Mouse (Mus musculus) heart, postnatal 0 days (tissue): ENCODE measurements around the gene Ogdh. TPM values are rescaled to one million over a fixed set of nuclear protein-coding genes. Genes with fewer than 3 reads are reported as not detected.

ENCODE experiments used
- ATAC-seq: fragments of 200-750 bp; cut with Nextera tagmentation; 2 replicates; pipeline ENCODE4 v1.8.0; 2017; ENCODE audit warnings: low read depth, moderate number of reproducible peaks, moderate library complexity; ENCODE audit not compliant: insufficient read depth
- DNase-seq: peaks from one replicate; pipeline ENCODE4 v3.0.0-alpha.2; 2016; ENCODE audit warnings: low spot score
- H3K27ac ChIP-seq: fragments of 300-500 bp; sonication (generic); 2 replicates; pipeline ENCODE4 v1.5.1; 2014; ENCODE audit warnings: low read depth, mild to moderate bottlenecking
- H3K27me3 ChIP-seq: fragments of 300-500 bp; sonication (generic); 2 replicates; pipeline ENCODE4 v1.6.1; 2014; ENCODE audit warnings: low read length, mixed read lengths; ENCODE audit not compliant: control insufficient read depth, insufficient read depth
- H3K36me3 ChIP-seq: fragments of 300-500 bp; sonication (generic); replicated peaks from 2 replicates; pipeline ENCODE4 v1.6.1; 2014; ENCODE audit warnings: low read length, mixed read lengths; ENCODE audit not compliant: control insufficient read depth, insufficient read depth
- H3K4me1 ChIP-seq: fragments of 300-500 bp; sonication (generic); 2 replicates; pipeline ENCODE4 v1.6.1; 2014; ENCODE audit warnings: antibody characterized with exemption; ENCODE audit not compliant: control insufficient read depth, insufficient read depth
- H3K4me2 ChIP-seq: fragments of 300-500 bp; sonication (generic); 2 replicates; pipeline ENCODE4 v1.6.1; 2014; ENCODE audit warnings: low read depth, mild to moderate bottlenecking, low read length, moderate library complexity
- H3K4me3 ChIP-seq: fragments of 300-500 bp; sonication (generic); 2 replicates; pipeline ENCODE4 v1.5.1; 2014; ENCODE audit warnings: low read depth, low read length
- H3K9ac ChIP-seq: fragments of 300-500 bp; sonication (generic); replicated peaks from 2 replicates; pipeline ENCODE4 v1.6.1; 2014; ENCODE audit warnings: low read depth, low read length, mixed read lengths
- H3K9me3 ChIP-seq: fragments of 300-500 bp; sonication (generic); replicated peaks from 2 replicates; pipeline ENCODE4 v1.6.1; 2016; ENCODE audit warnings: low read length; ENCODE audit not compliant: control insufficient read depth
- CTCF ChIP-seq: IDR thresholded peaks from 2 replicates; pipeline ENCODE4 v1.5.1; 2016; ENCODE audit warnings: antibody characterized with exemption, control low read depth, low read depth
- EP300 ChIP-seq: IDR thresholded peaks from 2 replicates; pipeline ENCODE4 v1.6.1; 2016; ENCODE audit warnings: antibody characterized with exemption, low read depth
- WGBS: fragments of 180-500 bp; shearing (Covaris S2); extraction: QIAGEN DNeasy Blood & Tissue Kit; methylation state at CpG from one replicate; pipeline ENCODE4 v1.1.7; 2014; 5-methylcytosine and 5-hydroxymethylcytosine counted together
- polyA plus RNA-seq: library from polyadenylated mRNA; unstranded; fragments of >200 nt; fragmentation: Nextera tagmentation; extraction: Ambion mirVana; gene quantifications from 2 replicates; pipeline ENCODE4 v1.2.1, GENCODE M21; 2015
- total RNA-seq: library from RNA; depleted of rRNA; stranded (reverse); fragments of >200 nt; gene quantifications from 2 replicates; pipeline ENCODE4 v1.2.3, GENCODE M21; 2014; ENCODE audit warnings: low replicate concordance

Ogdh gene
- total and polyA plus RNA-seq, 2 experiments from 2014 or later: 338 to 412 TPM

DNA sequence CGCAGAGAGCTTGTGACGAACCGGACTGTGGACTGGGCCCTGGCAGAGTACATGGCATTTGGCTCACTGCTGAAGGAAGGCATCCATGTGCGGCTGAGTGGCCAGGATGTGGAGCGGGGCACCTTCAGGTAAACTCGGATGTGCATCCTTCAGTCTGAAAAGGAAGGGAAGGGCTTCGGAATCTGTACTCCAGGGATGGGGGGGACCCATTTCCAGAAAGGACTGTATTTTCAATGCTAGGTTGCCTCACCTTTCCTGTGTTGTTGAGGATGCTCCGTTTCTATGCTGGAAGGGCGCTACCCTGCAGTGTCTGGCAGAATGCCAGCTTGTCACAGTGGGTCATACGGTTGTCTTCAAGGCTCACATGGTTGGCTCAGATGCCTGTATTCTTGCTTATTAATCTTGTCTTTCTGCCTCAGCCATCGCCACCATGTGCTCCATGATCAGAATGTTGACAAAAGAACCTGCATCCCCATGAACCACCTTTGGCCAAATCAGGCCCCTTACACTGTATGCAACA is 57.3 kb downstream of the Ogdh start:
- no peak overlapping the region for H3K9ac ChIP-seq
- H3K9me3 ChIP-seq: no peaks in the 10 kb centered on the region
- no peak overlapping the region for H3K27ac ChIP-seq
- ATAC-seq: no peak
- DNase-seq: no peak
- no peak overlapping the region for H3K4me3 ChIP-seq
- H3K4me2 ChIP-seq: no peak overlapping the region
- TF ChIP-seq EP300 (no peak), CTCF (no peak)
- peaks cover 95% of the 10 kb centered on the region for H3K36me3 ChIP-seq
- 80% methylated on average over 11 of the region's 11 CpGs for WGBS
- H3K4me1 ChIP-seq: no peaks in the 10 kb centered on the region
- no peaks in the 10 kb centered on the region for H3K27me3 ChIP-seq

DNA sequence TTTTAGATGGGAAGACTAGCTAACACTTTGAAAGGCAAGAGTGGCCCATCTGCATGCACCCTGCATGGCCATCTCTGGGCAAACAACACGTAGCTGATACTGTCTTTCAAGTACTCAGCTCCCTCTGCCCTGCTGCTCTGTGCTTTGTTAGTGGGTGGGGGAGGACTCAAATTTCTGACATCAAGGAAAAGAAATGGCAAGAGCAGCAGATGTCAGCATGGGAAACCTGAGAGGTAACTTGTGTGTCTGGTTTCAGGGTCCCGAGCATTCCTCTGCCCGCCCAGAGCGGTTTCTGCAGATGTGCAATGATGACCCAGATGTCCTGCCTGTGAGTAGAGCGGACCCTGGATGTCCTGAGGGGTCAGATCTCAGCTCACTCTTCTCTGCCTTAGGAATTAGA is 58.2 kb downstream of the Ogdh start:
- Histone ChIP-seq H3K36me3 (peaks cover 95% of the 10 kb centered on the region), H3K4me3 (no peak overlapping the region), H3K9me3 (no peaks in the 10 kb centered on the region), H3K4me1 (no peaks in the 10 kb centered on the region), H3K27ac (no peak overlapping the region), H3K4me2 (no peak overlapping the region), H3K9ac (no peak overlapping the region), H3K27me3 (no peaks in the 10 kb centered on the region)
- TF ChIP-seq EP300: no peak
- TF ChIP-seq CTCF: no peak
- DNase-seq (no peak), ATAC-seq (no peak)
- 94% methylated on average over 5 of the region's 5 CpGs for WGBS

DNA sequence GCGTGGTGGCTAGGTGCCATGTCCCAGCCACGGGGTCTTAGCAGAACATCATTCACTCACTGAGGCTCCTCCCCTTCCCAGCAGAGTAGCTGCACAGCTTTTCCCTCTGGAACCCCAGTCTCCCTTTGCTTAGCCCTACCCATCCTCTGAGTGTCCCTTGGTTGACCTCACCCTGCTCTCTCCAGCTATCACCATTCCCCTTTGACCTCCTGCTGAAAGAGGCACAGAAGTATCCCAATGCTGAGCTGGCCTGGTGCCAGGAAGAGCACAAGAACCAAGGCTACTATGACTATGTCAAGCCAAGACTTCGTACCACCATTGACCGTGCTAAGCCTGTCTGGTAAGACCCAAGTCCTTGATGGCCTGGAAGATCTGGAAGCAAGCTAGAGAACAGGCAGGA is 63.7 kb downstream of the Ogdh start:
- Histone ChIP-seq H3K27ac (no peak overlapping the region), H3K9ac (no peak overlapping the region), H3K4me3 (no peak overlapping the region), H3K27me3 (no peaks in the 10 kb centered on the region), H3K9me3 (no peaks in the 10 kb centered on the region), H3K36me3 (peaks cover 70% of the 10 kb centered on the region), H3K4me1 (no peaks in the 10 kb centered on the region), H3K4me2 (no peak overlapping the region)
- no peak for ATAC-seq
- DNase-seq: no peak
- 89% methylated on average over 4 of the region's 4 CpGs for WGBS
- TF ChIP-seq EP300 (no peak), CTCF (no peak)

DNA sequence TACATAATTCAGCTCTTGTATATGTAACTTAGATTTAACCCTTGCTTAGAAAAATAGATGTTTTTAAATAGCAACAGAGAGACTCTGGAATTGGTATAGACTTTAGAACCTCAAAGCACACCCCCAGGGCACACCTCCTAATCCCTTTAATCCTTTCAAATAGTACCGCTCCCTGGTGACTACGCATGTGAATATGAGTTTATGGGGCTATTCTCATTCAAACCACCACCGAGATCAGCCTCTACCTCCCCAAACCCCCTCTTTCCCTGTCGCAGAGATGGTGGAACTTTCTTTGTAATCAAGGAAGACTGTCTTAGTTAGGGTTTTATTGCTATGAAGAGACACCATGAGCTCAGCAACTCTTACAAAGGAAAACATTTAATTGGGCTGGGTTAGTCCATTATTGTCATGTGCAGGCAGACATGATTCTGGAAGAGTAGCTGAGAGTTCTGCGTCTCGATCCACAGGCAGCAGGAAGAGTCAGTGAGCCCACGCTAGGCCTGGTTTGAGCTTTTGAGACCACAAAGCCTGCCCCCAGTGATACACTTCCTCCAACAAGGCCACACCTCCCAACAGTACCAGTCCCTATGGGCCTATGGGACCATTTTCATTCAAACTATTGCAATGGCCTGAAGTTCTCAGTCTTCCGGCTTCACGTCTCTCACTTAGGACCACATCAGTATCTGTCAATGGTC is 73.3 kb downstream of the Ogdh start:
- Histone ChIP-seq H3K4me3 (no peak overlapping the region), H3K27ac (no peak overlapping the region), H3K36me3 (no peaks in the 10 kb centered on the region), H3K27me3 (no peaks in the 10 kb centered on the region), H3K4me2 (no peak overlapping the region), H3K4me1 (no peaks in the 10 kb centered on the region), H3K9me3 (no peaks in the 10 kb centered on the region), H3K9ac (no peak overlapping the region)
- WGBS: 87% methylated on average over 9 of the region's 9 CpGs
- no peak for DNase-seq
- no peak for ATAC-seq
- TF ChIP-seq EP300 (no peak), CTCF (no peak)

DNA sequence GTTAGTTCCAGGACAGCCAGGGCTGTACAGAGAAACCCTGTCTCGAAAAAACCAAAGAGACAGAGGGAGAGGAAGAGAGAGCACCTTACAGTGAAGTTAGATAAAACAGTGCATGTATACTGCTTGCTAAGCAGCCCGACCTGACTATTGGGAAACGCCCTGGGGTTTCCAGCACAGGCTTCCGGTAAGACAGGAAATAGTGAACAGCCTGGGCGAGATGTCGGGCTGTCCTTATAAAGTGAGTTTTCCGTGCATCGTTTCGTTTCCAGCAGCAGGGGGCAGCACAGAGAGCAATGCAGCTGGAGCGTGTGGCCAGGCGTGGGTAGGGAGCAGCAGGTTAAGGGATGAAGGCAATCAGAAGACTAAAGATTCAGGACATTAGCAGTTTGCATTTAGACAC is 74.5 kb downstream of the Ogdh start:
- ATAC-seq (peak; percentile 70), DNase-seq (peak; percentile 81)
- TF ChIP-seq CTCF (peak; percentile 91), EP300 (no peak)
- H3K27me3 ChIP-seq: no peaks in the 10 kb centered on the region
- peak overlapping the region; percentile 55; the same call in 1 of the 2 replicates for H3K27ac ChIP-seq
- no peaks in the 10 kb centered on the region for H3K9me3 ChIP-seq
- 13% methylated on average over 11 of the region's 11 CpGs for WGBS
- H3K4me3 ChIP-seq: no peak overlapping the region
- H3K36me3 ChIP-seq: no peaks in the 10 kb centered on the region
- peak overlapping the region; percentile 21; the same call in 1 of the 2 replicates for H3K4me2 ChIP-seq
- H3K4me1 ChIP-seq: no peaks in the 10 kb centered on the region
- H3K9ac ChIP-seq: no peak overlapping the region

DNA sequence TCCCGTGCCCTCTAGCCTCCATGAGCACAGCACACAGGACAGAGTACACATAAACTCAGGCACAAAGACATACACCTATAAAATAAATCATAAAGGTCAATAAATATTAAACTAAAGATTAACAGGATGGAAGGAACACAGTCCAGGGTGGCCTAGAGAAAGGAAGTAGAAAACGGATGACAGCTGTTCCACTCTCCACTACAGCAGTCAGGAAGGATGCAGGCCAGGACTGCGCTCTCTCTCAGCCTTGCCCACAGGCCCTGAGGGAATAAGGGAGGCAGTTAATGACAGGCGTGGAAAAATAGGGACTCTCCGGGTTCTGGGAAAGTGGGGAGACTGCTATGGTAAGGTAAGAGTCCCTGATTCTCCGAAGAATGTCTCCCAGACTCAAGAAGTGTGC is 75.0 kb downstream of the Ogdh start:
- no peaks in the 10 kb centered on the region for H3K27me3 ChIP-seq
- DNase-seq (no peak), ATAC-seq (0 out of 2 replicates have a peak, but pooled peaks have one; percentile 30)
- H3K4me2 ChIP-seq: no peak overlapping the region
- no peaks in the 10 kb centered on the region for H3K9me3 ChIP-seq
- peak overlapping the region; percentile 30; the same call in 1 of the 2 replicates for H3K27ac ChIP-seq
- H3K4me3 ChIP-seq: no peak overlapping the region
- TF ChIP-seq CTCF: no peak
- no peak for TF ChIP-seq EP300
- no peaks in the 10 kb centered on the region for H3K4me1 ChIP-seq
- H3K36me3 ChIP-seq: no peaks in the 10 kb centered on the region
- WGBS: 58% methylated on average over 6 of the region's 6 CpGs
- no peak overlapping the region for H3K9ac ChIP-seq
